Mouse (Mus musculus) thymus, postnatal 14 days (tissue): ENCODE data around the gene Spata45.

Experiments
- DNase-seq: peaks from one replicate; pipeline ENCODE4 v3.0.0; 2021

Gene Spata45

GRCm38 (mm10) chr1:191086304-191086878 is 50.0 kb downstream of the Spata45 start:
- no peak for DNase-seq

GRCm38 (mm10) chr1:191086960-191087359 is 50.5 kb downstream of the Spata45 start:
- no peak for DNase-seq

- no peak for DNase-seq
Measured at GRCm38 (mm10) chr1:191087955-191088354, 51.5 kb downstream of the Spata45 start.

- no peak for DNase-seq
Measured at GRCm38 (mm10) chr1:191089355-191089754, 52.9 kb downstream of the Spata45 start.

- DNase-seq: no peak
Measured at GRCm38 (mm10) chr1:191092050-191092449, 55.6 kb downstream of the Spata45 start.
